Mouse (Mus musculus): ENCODE measurements around the gene Btrc.

The Btrc gene

DNA sequence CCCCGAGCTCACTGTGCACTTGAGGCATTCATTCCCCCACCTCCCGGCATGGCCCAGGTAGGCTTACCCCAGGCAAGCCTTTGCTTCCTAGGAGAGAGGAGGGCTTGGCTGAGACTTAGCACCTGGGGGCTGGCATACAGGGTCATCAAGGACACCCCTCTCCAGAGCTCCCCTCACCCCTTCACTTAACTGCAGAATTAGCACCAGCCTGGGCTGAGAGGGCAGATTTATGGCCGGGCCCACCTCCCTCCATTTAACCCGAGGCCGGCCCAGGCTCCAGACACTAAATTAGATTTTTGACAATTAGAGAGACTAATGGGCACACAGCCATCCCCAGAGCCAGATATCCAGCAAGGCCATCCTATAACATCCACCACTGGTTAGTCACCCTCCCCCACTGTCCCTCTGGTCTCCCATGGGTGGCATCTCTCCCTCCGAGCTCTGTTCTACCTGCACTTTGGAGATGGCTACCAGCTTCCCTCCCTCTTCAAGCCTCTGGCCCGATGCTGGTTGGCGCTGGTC lies 171.7 kb downstream of the Btrc start:
- no peak for DNase-seq (ENCODE audit: low spot score)

- no peak for DNase-seq (ENCODE audit: low spot score)
These were observed 172.4 kb downstream of the Btrc start for GRCm38 (mm10) chr19:45535929-45536328.

DNA sequence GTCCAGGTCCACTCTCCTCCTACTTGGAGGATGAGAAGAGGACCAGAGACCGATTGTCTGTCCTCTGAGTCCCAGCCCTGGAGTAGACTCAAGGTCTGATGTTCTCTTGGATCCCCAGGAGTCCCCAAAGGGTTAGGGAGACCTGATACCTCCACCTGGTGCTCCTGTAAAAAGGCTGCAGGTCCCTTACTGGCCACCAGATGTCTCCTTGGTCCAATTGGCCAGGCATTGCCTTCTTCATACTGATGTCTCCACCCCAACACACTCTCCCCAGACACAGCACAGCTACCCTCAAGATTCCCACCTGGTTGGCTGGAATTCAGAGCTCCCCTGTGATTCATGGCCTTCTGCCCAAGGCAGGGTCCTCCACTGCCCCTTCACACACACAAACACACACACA lies 174.0 kb downstream of the Btrc start:
- DNase-seq (ENCODE audit: low spot score): peak; percentile 71

- peak; percentile 53 for DNase-seq (ENCODE audit: low spot score)
These were observed 177.3 kb downstream of the Btrc start for GRCm38 (mm10) chr19:45540657-45541408.

DNA sequence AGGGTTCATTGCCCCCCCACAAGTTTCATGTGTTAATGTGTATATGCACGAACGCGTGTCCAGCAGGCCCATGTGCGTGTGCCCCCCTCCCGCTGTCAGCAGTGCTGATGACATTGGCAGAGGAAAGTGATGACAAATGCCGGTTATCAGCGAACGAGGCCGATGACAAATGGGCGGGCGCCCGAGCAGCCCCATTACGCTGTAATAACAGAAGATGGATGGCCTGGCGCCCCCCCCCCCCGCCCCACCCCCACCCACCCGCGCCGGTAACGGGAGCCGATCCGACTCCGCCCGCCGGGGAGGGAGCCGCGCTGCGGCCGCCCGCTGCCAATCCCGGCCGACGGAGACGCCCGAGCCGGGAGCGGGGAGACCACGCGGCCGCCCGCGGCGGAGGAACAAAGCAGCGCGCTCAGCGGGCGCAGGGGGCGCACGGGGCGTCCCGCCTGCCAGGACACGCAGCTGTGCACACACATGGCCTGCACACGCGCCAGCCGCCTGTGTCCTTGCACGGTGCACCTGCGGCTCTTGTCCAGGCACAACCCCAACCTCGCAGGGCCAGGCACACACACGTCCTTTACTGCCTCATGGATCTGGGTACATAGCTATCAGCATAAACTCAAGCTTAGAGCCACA lies 178.0 kb downstream of the Btrc start:
- peak; percentile 66 for DNase-seq (ENCODE audit: low spot score)

DNA sequence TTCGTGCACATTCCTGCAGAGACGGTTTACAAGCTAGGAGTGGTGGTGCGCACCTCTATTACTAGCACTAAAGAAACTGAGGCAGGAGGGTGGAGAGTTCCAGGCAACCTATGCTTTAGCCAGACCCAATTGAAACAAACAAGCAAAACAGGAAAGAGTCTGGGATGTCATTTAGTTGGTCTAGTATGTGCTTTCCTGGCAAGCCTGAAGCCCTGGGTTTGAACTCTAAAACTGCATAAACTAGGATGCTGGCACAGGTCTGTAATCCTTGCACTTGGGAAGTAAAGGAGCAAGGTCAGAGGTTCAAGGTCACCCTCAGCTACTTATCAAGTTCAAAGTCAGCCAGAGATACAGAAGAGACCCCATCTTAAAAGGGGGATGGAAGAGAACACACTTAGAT lies 178.5 kb downstream of the Btrc start:
- no peak for DNase-seq (ENCODE audit: low spot score)

DNA sequence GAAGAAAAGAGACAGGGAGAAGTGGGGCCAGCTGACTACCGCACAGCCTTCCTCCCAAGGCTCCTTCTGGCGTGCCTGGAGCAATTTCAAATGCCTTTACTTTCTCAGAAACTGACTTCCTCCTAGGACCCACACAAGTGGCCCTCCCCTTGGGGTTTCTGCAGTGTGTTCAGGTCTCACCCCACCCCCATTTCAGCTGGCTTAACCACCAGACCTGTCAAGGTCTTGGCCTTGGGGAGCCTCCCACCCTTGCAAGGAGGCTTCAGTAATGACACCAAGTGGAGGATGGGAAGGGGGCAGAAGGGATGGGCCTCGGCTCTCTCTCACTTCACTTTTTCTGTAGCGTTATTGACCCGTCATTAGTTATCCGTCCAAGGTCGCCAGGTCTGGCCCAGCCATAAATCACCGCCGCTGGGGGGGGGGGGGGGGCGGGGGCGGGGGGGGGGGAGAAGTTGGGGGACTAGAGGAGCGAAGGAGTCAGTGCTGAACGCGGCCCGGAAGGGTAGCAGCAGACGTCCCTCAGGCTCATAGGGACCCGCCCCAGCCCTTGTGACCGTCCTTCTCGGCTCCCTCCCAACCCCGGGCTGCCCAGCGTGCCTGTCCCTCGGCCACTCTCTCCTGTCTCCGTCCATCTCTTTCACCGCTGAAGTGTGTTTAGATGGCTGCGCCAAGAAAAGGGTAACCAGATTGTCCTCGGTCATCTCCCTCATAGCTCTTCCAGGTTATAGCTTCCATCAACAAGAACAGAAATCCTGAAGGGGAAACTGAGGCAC lies 180.8 kb downstream of the Btrc start:
- DNase-seq (ENCODE audit: low spot score): peak; percentile 64

- DNase-seq (ENCODE audit: low spot score): peak; percentile 91
These were observed 181.4 kb downstream of the Btrc start for GRCm38 (mm10) chr19:45544925-45545321.

- DNase-seq (ENCODE audit: low spot score): peak; percentile 44
These were observed 184.7 kb downstream of the Btrc start for GRCm38 (mm10) chr19:45548196-45548595.

DNA sequence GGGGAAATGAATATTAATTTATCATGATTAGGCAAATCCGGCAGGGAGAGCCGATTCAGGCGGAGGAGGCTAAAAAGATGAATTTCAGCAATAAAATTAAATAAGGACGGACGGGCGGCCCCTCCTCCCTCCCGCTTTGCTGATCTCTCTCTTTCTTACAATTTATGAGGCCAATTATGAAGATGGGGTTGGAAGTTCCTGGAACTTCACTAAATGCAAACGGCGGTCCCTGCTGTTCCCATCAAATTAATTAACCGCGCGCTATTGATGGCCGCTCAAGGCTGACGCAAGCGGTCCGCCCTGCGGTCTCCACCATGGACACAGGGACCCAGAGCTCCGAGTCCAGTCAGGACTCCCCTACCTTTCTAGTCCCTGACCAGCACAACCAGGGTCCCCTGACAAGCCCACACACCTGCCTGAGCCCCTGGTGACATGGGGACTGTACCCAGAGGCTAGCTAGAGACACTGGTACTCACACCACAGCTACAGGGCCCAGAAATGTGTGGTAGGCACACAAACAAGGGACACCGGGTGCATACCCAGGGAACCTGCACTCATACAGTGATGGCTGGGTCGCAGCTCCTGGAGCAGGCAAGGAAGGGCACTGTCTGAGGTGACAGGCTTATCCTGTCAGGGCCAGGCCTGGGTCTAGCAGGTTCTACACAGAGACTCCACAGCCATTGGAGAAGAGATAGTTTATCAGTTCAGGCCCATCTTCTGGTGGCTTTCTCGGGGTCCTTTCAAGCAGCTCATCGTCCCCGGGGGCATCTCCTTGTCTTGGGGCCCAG lies 185.8 kb downstream of the Btrc start:
- no peak for DNase-seq (ENCODE audit: low spot score)

- DNase-seq (ENCODE audit: low spot score): no peak
These were observed 186.4 kb downstream of the Btrc start for GRCm38 (mm10) chr19:45549948-45550347.

- DNase-seq (ENCODE audit: low spot score): no peak
These were observed 188.7 kb downstream of the Btrc start for GRCm38 (mm10) chr19:45552187-45552586.

- DNase-seq (ENCODE audit: low spot score): no peak
These were observed 190.6 kb downstream of the Btrc start for GRCm38 (mm10) chr19:45554136-45554535.

DNA sequence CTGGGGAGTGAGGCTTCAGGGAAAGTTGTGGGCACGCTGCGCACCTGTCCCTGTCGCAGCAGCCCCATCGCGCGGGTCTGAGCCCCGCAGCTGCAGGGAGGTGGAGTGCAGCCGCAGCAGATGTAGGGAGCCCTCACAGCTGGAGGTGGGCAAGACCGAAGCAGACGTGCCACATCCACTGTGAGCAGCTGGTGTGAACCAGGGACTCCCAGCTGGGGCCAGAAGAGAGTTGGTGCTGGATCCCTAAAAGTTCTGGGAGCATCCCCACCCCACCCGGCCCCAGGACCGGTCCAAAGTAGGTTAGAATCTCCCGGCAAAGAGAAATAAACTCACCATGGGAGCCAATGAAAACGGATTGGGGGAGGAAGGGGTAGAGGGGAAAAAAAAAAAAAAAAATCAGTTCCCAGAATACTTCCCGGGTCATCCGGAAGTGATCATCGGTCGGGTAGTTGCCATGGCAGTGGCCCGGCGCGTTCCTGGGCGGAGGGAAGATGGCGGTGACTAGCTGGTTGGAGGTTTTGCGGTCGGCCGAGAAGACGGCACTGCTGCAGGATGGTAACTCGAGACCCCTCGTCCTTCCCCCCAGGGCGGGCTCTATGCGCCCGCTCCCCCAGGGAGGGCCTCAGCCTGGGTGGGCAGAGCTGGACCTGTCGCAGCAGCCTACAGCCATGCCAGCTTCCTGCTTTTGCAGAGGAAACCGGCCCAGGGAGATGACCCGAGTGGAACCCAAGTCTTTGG lies 196.8 kb downstream of the Btrc start, which contains the start of the genes Poll and Gm17018:
Gene Poll, minus strand, starts transcription at position 379 of the 738 bp plus-strand sequence.
Gene Gm17018, plus strand, starts transcription at position 463 of the 738 bp plus-strand sequence.
- DNase-seq (ENCODE audit: low spot score): peak; percentile 88

DNA sequence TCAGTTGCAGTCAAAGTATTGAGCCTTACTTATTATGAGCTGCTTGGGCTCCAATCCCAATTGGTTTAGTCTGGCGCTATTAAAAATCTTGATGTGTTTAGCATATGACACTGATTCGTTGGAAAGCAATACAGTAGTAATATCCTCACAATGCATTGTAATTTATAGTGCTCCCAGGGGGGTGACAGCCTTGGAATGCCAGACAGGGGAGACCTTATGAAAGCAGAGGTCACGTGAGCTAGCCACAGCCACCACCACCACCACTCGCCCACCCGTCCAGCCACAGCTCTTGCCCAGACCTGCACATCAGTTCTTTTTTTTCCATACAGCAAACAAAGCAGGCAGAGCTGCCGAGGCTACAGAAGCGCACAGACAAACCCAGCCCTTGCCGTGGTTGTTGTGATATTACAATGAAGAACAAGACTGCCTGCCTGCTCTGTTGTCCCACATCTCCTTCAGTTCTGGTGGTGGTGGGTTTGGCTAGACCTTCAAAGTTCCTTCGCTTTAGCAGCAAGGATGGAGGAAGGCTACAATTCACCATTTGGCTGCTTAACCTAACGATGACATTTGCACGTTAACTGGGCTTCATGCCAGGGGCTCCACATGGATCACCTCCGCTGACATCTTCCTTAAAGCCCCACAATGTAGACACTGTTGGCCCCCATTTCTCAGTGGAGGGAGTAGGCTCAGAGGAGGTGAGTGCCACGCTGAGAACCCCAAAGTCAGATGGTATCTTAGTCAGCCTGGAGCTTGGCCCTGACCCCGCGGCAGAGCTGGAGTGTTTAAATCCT lies 202.6 kb downstream of the Btrc start:
- no peak for DNase-seq (ENCODE audit: low spot score)

DNA sequence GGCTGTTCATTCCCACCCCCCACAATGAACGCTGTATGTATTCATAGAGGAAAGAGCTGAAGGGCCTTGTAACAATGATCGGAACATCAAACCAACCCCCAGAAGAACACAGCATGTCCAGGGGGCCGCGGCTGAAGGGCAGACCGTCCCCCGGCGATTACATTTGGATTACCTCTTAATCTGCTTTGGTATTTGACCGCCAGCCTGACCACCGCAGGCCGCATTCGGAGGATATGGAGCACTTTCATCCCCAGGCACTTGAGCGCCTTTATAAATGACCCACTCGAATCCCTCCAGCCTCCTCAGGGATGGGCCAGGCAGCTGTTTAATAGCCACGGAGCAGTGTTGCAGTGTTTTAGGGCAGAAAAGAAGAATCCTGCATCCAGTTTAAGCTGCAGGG lies 203.8 kb downstream of the Btrc start:
- no peak for DNase-seq (ENCODE audit: low spot score)

DNA sequence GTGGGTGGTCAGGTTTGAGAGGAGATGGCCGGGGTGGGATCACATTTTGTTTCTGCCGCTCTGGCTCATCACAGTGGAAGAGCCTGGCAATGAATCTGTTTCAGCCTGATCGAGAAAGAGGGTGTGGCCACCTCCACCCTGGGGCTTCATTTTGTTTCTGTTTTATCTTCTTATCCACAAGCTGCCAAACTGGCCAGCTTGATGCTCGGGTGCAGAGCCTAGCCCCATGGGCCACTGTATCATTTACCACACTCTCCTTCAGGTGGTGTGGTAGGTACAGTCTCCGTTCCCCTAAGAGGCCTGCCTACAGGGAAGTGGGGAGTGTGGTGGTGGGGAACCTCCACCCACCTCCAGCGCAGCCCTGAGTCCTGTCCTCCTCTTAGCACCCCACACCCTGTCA lies 209.5 kb downstream of the Btrc start:
- DNase-seq (ENCODE audit: low spot score): no peak

- DNase-seq (ENCODE audit: low spot score): peak; percentile 86
These were observed 210.3 kb downstream of the Btrc start for GRCm38 (mm10) chr19:45573861-45574267.

- peak; percentile 56 for DNase-seq (ENCODE audit: low spot score)
These were observed 210.9 kb downstream of the Btrc start for GRCm38 (mm10) chr19:45574339-45574898.

All from testis, postnatal 10 days (tissue).